Mouse (Mus musculus) embryonic fibroblast, embryonic 13.5 days (primary cell): ENCODE results near the gene Hlcs.

Source experiments
- CTCF ChIP-seq: IDR thresholded peaks from 2 replicates; pipeline ENCODE4 v1.5.1; 2011; ENCODE audit warnings: mild to moderate bottlenecking, control low read depth, low read length, moderate library complexity, borderline replicate concordance; ENCODE audit not compliant: insufficient read depth
- POLR2A ChIP-seq: IDR thresholded peaks from 2 replicates; pipeline ENCODE4 v1.6.1; 2011; ENCODE audit warnings: low read depth, mild to moderate bottlenecking, control low read depth, low read length, moderate library complexity

GRCm38 (mm10) chr16:94210689-94211357 is 102.5 kb downstream of the Hlcs start:
- TF ChIP-seq CTCF (no peak), POLR2A (no peak)
